Mouse (Mus musculus) CH12.LX (cell line): Measurements from ENCODE around the gene Blvrb. TPM values are rescaled to one million over a fixed set of nuclear protein-coding genes. Genes with fewer than 3 reads are reported as not detected.

Experiments used
- DNase-seq: peaks from one replicate; pipeline ENCODE4 v3.0.0-alpha.2; 2013; ENCODE audit errors: extremely low read depth
- H3K27ac ChIP-seq: 2 replicates; pipeline ENCODE4 v1.5.1; 2012; ENCODE audit warnings: low read depth, mild to moderate bottlenecking, control low read depth, moderate library complexity; ENCODE audit not compliant: insufficient read depth
- H3K27me3 ChIP-seq: replicated peaks from 2 replicates; pipeline ENCODE3; 2012; ENCODE audit warnings: inconsistent platforms
- H3K36me3 ChIP-seq, 2 experiments: replicated peaks in 1 of 2; 2 replicates each; pipeline versions ENCODE3 to v1.6.1; 2012; ENCODE audit warnings: inconsistent platforms in 1 of 2, low read length in 1 of 2, mild to moderate bottlenecking in 1 of 2, mixed read lengths in 1 of 2, moderate library complexity in 1 of 2; ENCODE audit not compliant: control insufficient read depth in 1 of 2, insufficient read depth in 1 of 2
- H3K4me1 ChIP-seq, 2 experiments: 2 replicates each; pipeline ENCODE4 v1.6.1; 2012; ENCODE audit warnings: inconsistent platforms in 1 of 2, moderate library complexity in 1 of 2; ENCODE audit not compliant: insufficient read depth in 2 of 2, control insufficient read depth in 1 of 2
- H3K4me2 ChIP-seq: 2 replicates; pipeline ENCODE4 v1.6.1; 2012; ENCODE audit warnings: low read depth, mild to moderate bottlenecking, control low read depth; ENCODE audit not compliant: poor library complexity, insufficient read depth, severe bottlenecking
- H3K4me3 ChIP-seq, 3 experiments: fragments of 150-350 bp in 1 of 3; sonication (generic) in 1 of 3; replicated peaks in 1 of 3; 2 replicates each; pipeline versions ENCODE3 to v1.5.1; 2011 to 2012; ENCODE audit warnings: low read depth in 2 of 3, low read length in 2 of 3, mild to moderate bottlenecking in 2 of 3, moderate library complexity in 2 of 3, control low read depth in 1 of 3, improper control_type of control experiment in 1 of 3, inconsistent platforms in 1 of 3, mixed read lengths in 1 of 3; ENCODE audit not compliant: poor library complexity in 1 of 3
- H3K79me2 ChIP-seq: replicated peaks from 2 replicates; pipeline ENCODE4 v1.6.1; 2012; ENCODE audit warnings: mild to moderate bottlenecking, moderate library complexity; ENCODE audit not compliant: control insufficient read depth, poor library complexity, insufficient read depth, severe bottlenecking; ENCODE audit errors: extremely low read depth
- H3K9ac ChIP-seq: 2 replicates; pipeline ENCODE4 v1.6.1; 2012; ENCODE audit warnings: low read depth, mild to moderate bottlenecking, control low read depth, moderate library complexity; ENCODE audit not compliant: insufficient read depth
- H3K9me3 ChIP-seq: replicated peaks from 2 replicates; pipeline ENCODE3; 2012; ENCODE audit warnings: low read length, inconsistent platforms, mixed read lengths
- BHLHE40 ChIP-seq: IDR thresholded peaks from 2 replicates; pipeline ENCODE4 v1.6.1; 2011; ENCODE audit warnings: mild to moderate bottlenecking, low read depth, low read length, improper control_type of control experiment
- CTCF ChIP-seq, 2 experiments: IDR thresholded peaks in 1 of 2; conservative IDR thresholded peaks in 1 of 2; 2 replicates each; pipeline ENCODE4 v1.5.1; 2011 to 2012; ENCODE audit warnings: low read depth in 2 of 2, low read length in 2 of 2, improper control_type of control experiment in 1 of 2, inconsistent platforms in 1 of 2, mild to moderate bottlenecking in 1 of 2, moderate library complexity in 1 of 2
- EP300 ChIP-seq: IDR thresholded peaks from 2 replicates; pipeline ENCODE4 v1.6.1; 2011; ENCODE audit warnings: low read length, improper control_type of control experiment
- HCFC1 ChIP-seq: IDR thresholded peaks from 2 replicates; pipeline ENCODE4 v1.6.1; 2012; ENCODE audit warnings: low read depth, mild to moderate bottlenecking, inconsistent platforms, low read length, improper control_type of control experiment
- KAT2A ChIP-seq: IDR thresholded peaks from 2 replicates; pipeline ENCODE4 v1.6.1; 2012; ENCODE audit warnings: low read length, improper control_type of control experiment, inconsistent platforms; ENCODE audit not compliant: insufficient replicate concordance
- MAFK ChIP-seq: IDR thresholded peaks from 2 replicates; pipeline ENCODE4 v1.6.1; 2011; ENCODE audit warnings: low read length, improper control_type of control experiment; ENCODE audit not compliant: insufficient replicate concordance
- MYC ChIP-seq: IDR thresholded peaks from 2 replicates; pipeline ENCODE4 v1.6.1; 2011; ENCODE audit warnings: low read depth, mild to moderate bottlenecking, improper control_type of control experiment, low read length
- PAX5 ChIP-seq: IDR thresholded peaks from 2 replicates; pipeline ENCODE4 v1.6.1; 2012; ENCODE audit warnings: low read length, inconsistent platforms, mixed read lengths
- POLR2A ChIP-seq: IDR thresholded peaks from 2 replicates; pipeline ENCODE4 v1.6.1; 2011; ENCODE audit warnings: low read depth, mild to moderate bottlenecking, improper control_type of control experiment, low read length
- RAD21 ChIP-seq: IDR thresholded peaks from 2 replicates; pipeline ENCODE4 v1.6.1; 2011; ENCODE audit warnings: low read depth, mild to moderate bottlenecking, low read length, improper control_type of control experiment, moderate library complexity
- TBP ChIP-seq: conservative IDR thresholded peaks from 2 replicates; pipeline ENCODE4 v1.6.1; 2011; ENCODE audit warnings: low read depth, low read length, improper control_type of control experiment
- UBTF ChIP-seq: IDR thresholded peaks from 2 replicates; pipeline ENCODE4 v1.6.1; 2012; ENCODE audit warnings: low read depth, mild to moderate bottlenecking, inconsistent platforms, low read length, improper control_type of control experiment, moderate library complexity
- dilution Hi-C: fragments of 300-500 bp; cut with MboI; formaldehyde crosslinking; loops from 2 replicates; pipeline ENCODE4 v1.14.3; 2020; ENCODE audit warnings: low sequenced_read_pairs; ENCODE audit not compliant: extremely low pct_unique_long_range_greater_than_20kb, extremely low pct_ligation_motif_present
- in situ Hi-C: fragments of 300-500 bp; cut with MboI; formaldehyde crosslinking; loops from 3 replicates; pipeline ENCODE4 v1.14.3; 2019; ENCODE audit warnings: low sequenced_read_pairs, low pct_ligation_motif_present, low pct_unique_long_range_greater_than_20kb, mixed read lengths
- polyA plus RNA-seq: library from polyadenylated mRNA; unstranded; fragments of >175 nt; gene quantifications from 2 replicates; pipeline ENCODE4 v1.2.1, GENCODE M21; 2012; ENCODE audit warnings: low read depth; ENCODE audit not compliant: insufficient read length
- total RNA-seq, 2 experiments: library from RNA; depleted of rRNA; stranded (reverse); fragments of 300-350 nt in 1 of 2; fragments of >200 nt in 1 of 2; gene quantifications; 2 replicates each; pipeline ENCODE4 v1.2.3; 2012 to 2014

The Blvrb gene
- total and polyA plus RNA-seq, 3 experiments, result 4.3 to 9.4 (median 7.6) TPM

GRCm38 (mm10) chr7:27427387-27427786, 20.4 kb upstream of the Blvrb start:
- Histone ChIP-seq H3K27me3 (peaks cover 46% of the 10 kb centered on the region), H3K4me2 (no peak overlapping the region)
- dilution Hi-C loops (no loop called here), in situ Hi-C loops (no loop called here)
- TF ChIP-seq UBTF (no peak), HCFC1 (no peak), RAD21 (no peak), KAT2A (no peak), TBP (no peak)
- TF ChIP-seq, all 38 proteins: peak for 0
- Histone ChIP-seq H3K79me2 (no peaks in the 10 kb centered on the region), H3K9me3 (peaks cover 11% of the 10 kb centered on the region), H3K9ac (no peak overlapping the region), H3K27ac (no peak overlapping the region), H3K4me1 (peaks cover 0 to 6% of the 10 kb centered on the region in 2 experiments; a peak in 1 of 4 replicates), H3K4me3 (no peak overlapping the region), H3K36me3 (no peaks in the 10 kb centered on the region)
- no peak for DNase-seq

GRCm38 (mm10) chr7:27428002-27428401, 19.8 kb upstream of the Blvrb start:
- DNase-seq, result no peak
- H3K4me2 ChIP-seq, result no peak overlapping the region
- peaks cover 11% of the 10 kb centered on the region for H3K9me3 ChIP-seq
- H3K4me3 ChIP-seq, result no peak overlapping the region
- no peaks in the 10 kb centered on the region for H3K79me2 ChIP-seq
- H3K9ac ChIP-seq, result no peak overlapping the region
- in situ Hi-C loops, result no loop called here
- H3K4me1 ChIP-seq, result peaks cover 0 to 6% of the 10 kb centered on the region in 2 experiments; a peak in 2 of 4 replicates
- peaks cover 52% of the 10 kb centered on the region for H3K27me3 ChIP-seq
- no peaks in the 10 kb centered on the region for H3K36me3 ChIP-seq
- H3K27ac ChIP-seq, result no peak overlapping the region
- TF ChIP-seq KAT2A, result no peak
- no peak for TF ChIP-seq MAFK
- TF ChIP-seq PAX5, result no peak
- no peak for TF ChIP-seq BHLHE40
- no peak for TF ChIP-seq MYC
- no peak for TF ChIP-seq EP300
- dilution Hi-C loops, result no loop called here

GRCm38 (mm10) chr7:27429135-27429534, 18.6 kb upstream of the Blvrb start:
- dilution Hi-C loops, result no loop called here
- Histone ChIP-seq H3K4me3 (no peak overlapping the region), H3K27ac (no peak overlapping the region), H3K9ac (no peak overlapping the region), H3K9me3 (peaks cover 11% of the 10 kb centered on the region), H3K79me2 (no peaks in the 10 kb centered on the region), H3K4me2 (no peak overlapping the region), H3K36me3 (no peaks in the 10 kb centered on the region), H3K4me1 (peaks cover 0 to 7% of the 10 kb centered on the region in 2 experiments; a peak in 2 of 4 replicates), H3K27me3 (peaks cover 61% of the 10 kb centered on the region)
- no peak for DNase-seq
- TF ChIP-seq POLR2A (no peak), MAFK (no peak), CTCF (conservative IDR thresholded peaks at IDR 0.05 in 1 of 2, IDR thresholded peaks at IDR 0.05 in 1 of 2; ENCODE audit: low read depth in 2 of 2, low read length in 2 of 2) (peak in 1 of 2 experiments; percentile 35; a peak in 2 of 4 replicates)
- in situ Hi-C loops, result no loop called here
